Mouse (Mus musculus): ENCODE data around the gene Arl5b. TPM values are rescaled to one million over a fixed set of nuclear protein-coding genes. Genes with fewer than 3 reads are reported as not detected.

Gene Arl5b
- polyA plus RNA-seq, 1 experiment = 4.3 TPM

DNA sequence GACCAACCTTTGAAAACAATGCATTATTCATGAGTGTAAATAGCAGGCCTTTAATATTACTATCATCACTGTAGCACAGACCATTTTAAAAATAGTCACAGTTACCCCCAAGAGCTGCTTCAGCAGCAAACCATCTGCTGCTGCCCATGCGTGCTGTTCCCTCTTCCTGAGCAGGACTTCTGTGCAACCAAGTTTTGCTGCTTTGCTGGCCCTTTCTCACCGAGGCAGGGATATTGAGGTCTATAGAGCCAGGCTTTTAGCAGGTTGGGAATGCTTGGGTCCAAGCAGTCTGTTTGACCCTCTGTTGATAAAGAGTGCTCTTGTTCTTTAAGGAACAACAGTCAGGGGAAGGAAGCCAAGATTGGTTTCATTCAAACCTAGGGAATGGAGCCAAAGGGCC, 16.3 kb downstream of the Arl5b start:
- Histone ChIP-seq H3K4me3 (no peak overlapping the region), H3K4me2 (ENCODE audit: low read depth) (no peak overlapping the region), H3K79me2 (ENCODE audit: control insufficient read depth, insufficient read depth) (peaks cover 58% of the 10 kb centered on the region), H3ac (ENCODE audit: control insufficient read depth, insufficient read length) (no peak overlapping the region), H3K36me3 (ENCODE audit: control insufficient read depth, insufficient read depth) (peaks cover 16% of the 10 kb centered on the region), H3K27me3 (ENCODE audit: control insufficient read depth, insufficient read depth, insufficient read length) (no peaks in the 10 kb centered on the region)
- TF ChIP-seq TCF12 (IDR thresholded peaks at IDR 0.05; ENCODE audit: insufficient read depth, poor library complexity, severe bottlenecking) (no peak), MYOD1 (IDR thresholded peaks at IDR 0.05; ENCODE audit: control insufficient read depth in 1 of 3, insufficient read length in 2 of 3, low read depth in 2 of 3) (no peak), MYOG (IDR thresholded peaks at IDR 0.05; ENCODE audit: control insufficient read depth in 1 of 3, insufficient read depth in 1 of 3, insufficient read length in 2 of 3, low read depth in 2 of 3) (no peak), REST (IDR thresholded peaks at IDR 0.05; ENCODE audit: insufficient read depth, insufficient read length) (no peak), SRF (IDR thresholded peaks at IDR 0.05; ENCODE audit: control insufficient read depth, insufficient read length, low read depth) (no peak), TCF3 (IDR thresholded peaks at IDR 0.05; ENCODE audit: insufficient read length, low read depth) (no peak), USF1 (IDR thresholded peaks at IDR 0.05; ENCODE audit: low read depth) (no peak), MAX (IDR thresholded peaks at IDR 0.05; ENCODE audit: low read depth) (no peak), POLR2AphosphoS2 (IDR thresholded peaks at IDR 0.05; ENCODE audit: insufficient read length, low read depth) (no peak), POLR2A (IDR thresholded peaks at IDR 0.05; ENCODE audit: insufficient read length, low read depth) (no peak), CEBPB (IDR thresholded peaks at IDR 0.05; ENCODE audit: insufficient read depth, poor library complexity, severe bottlenecking) (no peak), E2F4 (IDR thresholded peaks at IDR 0.05; ENCODE audit: insufficient read depth) (no peak)

DNA sequence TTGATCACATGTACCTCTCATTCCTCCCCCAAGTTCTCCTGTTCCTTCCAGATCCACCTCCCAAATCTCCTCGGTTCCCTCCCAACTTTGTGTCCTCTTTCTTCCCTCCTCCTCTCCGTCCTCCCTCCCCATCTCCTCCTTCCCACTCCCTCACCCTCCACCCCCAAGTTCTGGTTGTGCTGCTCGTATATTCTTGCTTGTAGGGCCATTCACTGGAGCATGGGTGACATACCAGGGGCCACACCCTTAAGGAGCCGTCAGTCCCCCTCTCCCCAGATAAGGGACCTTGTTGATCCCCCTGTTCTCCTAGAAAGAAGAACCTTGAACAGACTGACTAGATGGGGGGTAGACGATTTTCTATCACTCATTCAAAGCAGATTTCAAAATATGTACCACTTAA, 17.9 kb downstream of the Arl5b start:
- no peaks in the 10 kb centered on the region for H3K27me3 ChIP-seq (ENCODE audit: control insufficient read depth, insufficient read depth, insufficient read length)
- H3K79me2 ChIP-seq (ENCODE audit: control insufficient read depth, insufficient read depth) = peaks cover 45% of the 10 kb centered on the region
- H3K4me2 ChIP-seq (ENCODE audit: low read depth) = no peak overlapping the region
- H3ac ChIP-seq (ENCODE audit: control insufficient read depth, insufficient read length) = no peak overlapping the region
- peaks cover 18% of the 10 kb centered on the region for H3K36me3 ChIP-seq (ENCODE audit: control insufficient read depth, insufficient read depth)
- H3K4me3 ChIP-seq = no peak overlapping the region
- TF ChIP-seq MAX (IDR thresholded peaks at IDR 0.05; ENCODE audit: low read depth) (no peak), POLR2A (IDR thresholded peaks at IDR 0.05; ENCODE audit: insufficient read length, low read depth) (no peak), MYOD1 (IDR thresholded peaks at IDR 0.05; ENCODE audit: control insufficient read depth in 1 of 3, insufficient read length in 2 of 3, low read depth in 2 of 3) (no peak), MYOG (IDR thresholded peaks at IDR 0.05; ENCODE audit: control insufficient read depth in 1 of 3, insufficient read depth in 1 of 3, insufficient read length in 2 of 3, low read depth in 2 of 3) (no peak)

DNA sequence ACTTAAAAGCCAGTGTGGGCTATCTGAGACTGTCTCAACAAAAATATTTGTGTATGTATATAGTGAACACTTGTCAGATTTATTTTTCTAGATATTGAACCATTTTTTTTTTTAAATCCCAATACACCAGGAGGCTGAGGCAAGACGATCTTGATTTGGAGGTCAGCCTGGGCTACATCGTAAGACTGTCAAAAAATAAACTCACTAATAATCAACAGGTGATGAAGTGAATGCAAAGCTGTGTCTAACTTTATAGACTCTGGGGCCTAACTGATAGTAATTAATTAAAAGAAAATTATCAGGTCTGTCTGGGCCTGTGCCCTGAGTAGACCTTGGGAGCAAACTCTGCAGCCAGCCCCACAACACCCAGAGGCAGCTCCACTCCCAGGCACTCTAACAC, 34.5 kb downstream of the Arl5b start:
- Histone ChIP-seq H3K4me2 (ENCODE audit: low read depth) (no peak overlapping the region), H3K4me3 (no peak overlapping the region), H3K36me3 (ENCODE audit: control insufficient read depth, insufficient read depth) (peaks cover 10% of the 10 kb centered on the region), H3K27me3 (ENCODE audit: control insufficient read depth, insufficient read depth, insufficient read length) (no peaks in the 10 kb centered on the region), H3ac (ENCODE audit: control insufficient read depth, insufficient read length) (no peak overlapping the region), H3K79me2 (ENCODE audit: control insufficient read depth, insufficient read depth) (no peaks in the 10 kb centered on the region)
- no peak for TF ChIP-seq REST (IDR thresholded peaks at IDR 0.05; ENCODE audit: insufficient read depth, insufficient read length)
- TF ChIP-seq E2F4 (IDR thresholded peaks at IDR 0.05; ENCODE audit: insufficient read depth) = no peak
- no peak for TF ChIP-seq CEBPB (IDR thresholded peaks at IDR 0.05; ENCODE audit: insufficient read depth, poor library complexity, severe bottlenecking)
- no peak for TF ChIP-seq USF1 (IDR thresholded peaks at IDR 0.05; ENCODE audit: low read depth)

DNA sequence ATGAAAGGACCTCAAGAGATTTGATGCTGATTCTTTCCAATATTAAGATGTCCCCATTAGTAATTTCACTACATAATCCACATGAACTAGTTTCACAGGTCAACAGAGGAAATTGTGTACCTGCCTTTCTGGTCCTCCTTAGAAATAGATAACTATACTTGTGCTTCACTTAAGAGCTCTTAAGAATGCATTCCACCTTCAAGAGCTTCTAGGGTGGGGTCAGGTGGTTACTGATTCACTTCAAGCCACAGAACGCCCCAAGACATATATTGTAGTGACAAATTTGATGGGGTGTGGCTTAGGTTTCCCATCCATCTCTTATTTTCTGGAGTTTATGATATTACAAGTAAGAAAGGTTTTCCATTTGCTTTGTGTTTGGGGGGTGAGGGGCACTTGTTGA, 38.1 kb downstream of the Arl5b start:
- TF ChIP-seq POLR2A (IDR thresholded peaks at IDR 0.05; ENCODE audit: insufficient read length, low read depth) = no peak
- TF ChIP-seq SRF (IDR thresholded peaks at IDR 0.05; ENCODE audit: control insufficient read depth, insufficient read length, low read depth) = no peak
- TF ChIP-seq POLR2AphosphoS2 (IDR thresholded peaks at IDR 0.05; ENCODE audit: insufficient read length, low read depth) = no peak
- no peak for TF ChIP-seq MYOD1 (IDR thresholded peaks at IDR 0.05; ENCODE audit: control insufficient read depth in 1 of 3, insufficient read length in 2 of 3, low read depth in 2 of 3)
- no peak for TF ChIP-seq MAX (IDR thresholded peaks at IDR 0.05; ENCODE audit: low read depth)
- no peak for TF ChIP-seq TCF12 (IDR thresholded peaks at IDR 0.05; ENCODE audit: insufficient read depth, poor library complexity, severe bottlenecking)
- TF ChIP-seq TCF3 (IDR thresholded peaks at IDR 0.05; ENCODE audit: insufficient read length, low read depth) = no peak
- no peak for TF ChIP-seq E2F4 (IDR thresholded peaks at IDR 0.05; ENCODE audit: insufficient read depth)
- H3K4me3 ChIP-seq = no peak overlapping the region
- peaks cover 5% of the 10 kb centered on the region for H3K36me3 ChIP-seq (ENCODE audit: control insufficient read depth, insufficient read depth)
- H3K79me2 ChIP-seq (ENCODE audit: control insufficient read depth, insufficient read depth) = no peaks in the 10 kb centered on the region
- no peaks in the 10 kb centered on the region for H3K27me3 ChIP-seq (ENCODE audit: control insufficient read depth, insufficient read depth, insufficient read length)
- no peak overlapping the region for H3K4me2 ChIP-seq (ENCODE audit: low read depth)
- H3ac ChIP-seq (ENCODE audit: control insufficient read depth, insufficient read length) = no peak overlapping the region

DNA sequence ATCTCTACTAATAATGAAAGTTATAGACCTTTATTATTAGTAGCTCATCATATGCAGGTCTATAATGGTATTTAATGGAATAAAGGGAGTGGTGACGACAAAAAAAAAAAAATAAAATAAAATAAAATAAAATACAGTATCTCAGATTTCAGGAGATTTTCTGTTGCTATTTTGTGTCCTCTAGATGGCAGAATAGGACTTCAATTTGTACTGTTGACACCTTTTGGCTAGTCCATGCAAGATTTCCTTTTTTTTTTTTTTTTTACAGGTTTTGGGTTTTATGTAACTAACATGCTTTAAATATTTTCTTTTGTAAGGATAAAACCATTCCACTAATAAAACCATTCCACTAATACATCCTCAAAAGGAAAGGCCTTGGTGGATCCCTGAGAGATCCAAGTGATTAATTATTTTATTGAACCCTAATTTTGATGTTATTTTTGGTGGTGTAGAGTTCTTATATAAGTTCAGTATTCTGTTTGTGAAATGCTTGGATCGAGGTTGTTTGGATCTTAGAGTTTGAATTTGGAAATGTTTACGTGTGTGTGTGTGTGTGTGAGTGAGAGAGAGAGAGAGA, 47.4 kb downstream of the Arl5b start:
- Histone ChIP-seq H3K27me3 (ENCODE audit: control insufficient read depth, insufficient read depth, insufficient read length) (no peaks in the 10 kb centered on the region), H3K4me3 (no peak overlapping the region), H3K79me2 (ENCODE audit: control insufficient read depth, insufficient read depth) (no peaks in the 10 kb centered on the region), H3K36me3 (ENCODE audit: control insufficient read depth, insufficient read depth) (no peaks in the 10 kb centered on the region), H3K4me2 (ENCODE audit: low read depth) (no peak overlapping the region), H3ac (ENCODE audit: control insufficient read depth, insufficient read length) (no peak overlapping the region)
- TF ChIP-seq REST (IDR thresholded peaks at IDR 0.05; ENCODE audit: insufficient read depth, insufficient read length) (no peak), TCF3 (IDR thresholded peaks at IDR 0.05; ENCODE audit: insufficient read length, low read depth) (no peak), MYOG (IDR thresholded peaks at IDR 0.05; ENCODE audit: control insufficient read depth in 1 of 3, insufficient read depth in 1 of 3, insufficient read length in 2 of 3, low read depth in 2 of 3) (no peak), POLR2A (IDR thresholded peaks at IDR 0.05; ENCODE audit: insufficient read length, low read depth) (no peak), SRF (IDR thresholded peaks at IDR 0.05; ENCODE audit: control insufficient read depth, insufficient read length, low read depth) (no peak), MYOD1 (IDR thresholded peaks at IDR 0.05; ENCODE audit: control insufficient read depth in 1 of 3, insufficient read length in 2 of 3, low read depth in 2 of 3) (no peak), E2F4 (IDR thresholded peaks at IDR 0.05; ENCODE audit: insufficient read depth) (no peak), CEBPB (IDR thresholded peaks at IDR 0.05; ENCODE audit: insufficient read depth, poor library complexity, severe bottlenecking) (no peak), MAX (IDR thresholded peaks at IDR 0.05; ENCODE audit: low read depth) (no peak), POLR2AphosphoS2 (IDR thresholded peaks at IDR 0.05; ENCODE audit: insufficient read length, low read depth) (no peak), USF1 (IDR thresholded peaks at IDR 0.05; ENCODE audit: low read depth) (no peak), TCF12 (IDR thresholded peaks at IDR 0.05; ENCODE audit: insufficient read depth, poor library complexity, severe bottlenecking) (no peak)
